Mouse (Mus musculus) left cerebral cortex, postnatal 4 days (tissue): ENCODE measurements at regions not wholly inside any gene's neighbourhood (a gene's known extent, or its start where the extent isn't known, plus 50 kb on each side); places are given as distances from the start of the nearest gene placed in this dataset.
A peak's percentile ranks its signal among the peaks of the same experiment; 100 is the strongest.
"Not testable (repeated sequence)": the region's sequence is repeated elsewhere in the genome, so short reads cannot be mapped to it uniquely, and the experiment has no call there.

Experiments used
- DNase-seq: peaks from one replicate; pipeline ENCODE4 v3.0.0-alpha.2; 2022
- intact Hi-C: fragments of 180-260 bp; cut with DNase I; formaldehyde crosslinking; loops from one replicate; pipeline ENCODE4 v1.15.1; 2025

GRCm38 (mm10) chr17:82378248-82378820 lies 640.2 kb upstream of the Slc8a1 start:
- DNase-seq = no peak
- intact Hi-C loops = no loop called here

DNA sequence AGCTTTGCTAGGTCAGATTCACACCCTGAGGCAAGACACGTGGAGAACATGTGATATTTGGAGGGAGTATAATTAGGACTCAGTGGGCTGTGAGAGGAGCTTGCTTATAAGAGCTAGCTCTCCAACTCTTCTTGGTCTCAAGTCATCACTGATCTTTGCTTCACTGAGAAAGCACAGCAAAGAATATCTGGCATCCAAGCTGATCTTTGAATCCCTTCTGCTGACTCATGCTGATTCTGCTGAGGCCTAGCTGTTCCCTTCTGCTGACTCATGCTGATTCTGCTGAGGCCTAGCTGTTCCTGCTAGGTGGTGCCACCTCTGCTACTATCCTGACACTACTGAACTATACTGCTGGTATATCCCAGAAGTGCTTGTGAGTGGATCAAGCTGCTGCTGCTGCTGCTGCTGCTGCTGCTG lies 639.0 kb upstream of the Slc8a1 start:
- intact Hi-C loops = no loop called here
- DNase-seq = no peak

- DNase-seq = no peak
- intact Hi-C loops = no loop called here
Observed at GRCm38 (mm10) chr17:82367876-82368275, 629.7 kb upstream of the Slc8a1 start.

DNA sequence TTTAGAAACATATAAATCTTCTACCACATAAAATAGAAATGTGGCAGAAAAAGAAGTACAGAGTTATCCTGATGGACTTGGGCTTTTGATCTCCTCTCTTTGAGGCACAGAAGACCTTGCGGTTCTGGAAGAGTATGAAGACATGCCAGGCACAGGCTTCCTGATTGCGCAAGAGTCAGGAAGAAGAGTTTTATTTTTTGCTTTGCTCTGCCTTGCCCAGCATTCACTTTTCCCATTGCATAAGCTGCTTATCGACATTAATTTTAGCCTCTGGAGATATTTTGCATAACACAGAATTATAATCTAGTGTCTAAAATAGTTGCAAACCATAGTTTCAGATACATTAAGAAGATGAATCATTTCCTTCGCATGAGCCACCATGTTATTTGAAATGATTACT lies 627.8 kb upstream of the Slc8a1 start:
- no peak for DNase-seq
- intact Hi-C loops = no loop called here

GRCm38 (mm10) chr17:82348636-82349035 lies 610.5 kb upstream of the Slc8a1 start:
- no peak for DNase-seq
- intact Hi-C loops = no loop called here

DNA sequence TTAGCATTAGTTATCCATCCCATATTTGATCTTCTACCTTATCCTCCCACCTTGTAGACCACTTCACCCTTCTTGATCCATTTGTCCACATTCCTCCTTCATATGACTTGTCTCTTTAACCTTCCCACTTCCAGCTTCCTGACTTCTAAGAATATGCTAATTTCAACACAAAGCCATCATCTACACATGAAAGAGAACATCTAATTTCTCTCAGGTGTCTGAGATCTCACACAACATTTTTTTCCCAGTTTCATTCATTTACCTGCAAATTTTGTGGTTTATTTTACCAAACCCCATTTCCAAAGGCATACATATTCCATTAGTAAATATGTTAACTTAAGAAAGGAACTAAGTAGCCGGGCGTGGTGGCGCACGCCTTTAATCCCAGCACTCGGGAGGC lies 593.3 kb upstream of the Slc8a1 start:
- intact Hi-C loops = no loop called here

GRCm38 (mm10) chr17:82312191-82312590 lies 574.0 kb upstream of the Slc8a1 start:
- intact Hi-C loops = no loop called here
- no peak for DNase-seq

More for the DNA sequence above, 593.3 kb upstream of the Slc8a1 start:
- no peak for DNase-seq

DNA sequence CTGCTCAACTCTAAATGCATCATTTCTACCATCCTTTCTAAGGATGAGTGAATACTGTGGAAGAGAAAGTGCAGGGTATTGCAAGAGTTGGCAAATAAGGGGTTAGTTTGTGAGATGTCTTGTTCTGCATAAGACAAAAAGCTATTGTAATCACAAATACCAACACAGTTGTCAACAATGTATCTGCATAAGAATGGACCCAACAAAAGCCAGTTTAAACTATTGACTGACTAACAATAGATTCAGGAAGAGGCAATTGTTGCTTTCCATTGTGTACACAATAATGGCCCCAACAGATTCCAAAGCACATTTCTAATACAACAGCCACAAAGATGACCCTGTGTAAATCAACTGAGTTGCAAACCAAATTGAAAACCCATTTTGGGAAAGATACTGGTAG lies 568.2 kb upstream of the Slc8a1 start:
- no peak for DNase-seq
- intact Hi-C loops = no loop called here

DNA sequence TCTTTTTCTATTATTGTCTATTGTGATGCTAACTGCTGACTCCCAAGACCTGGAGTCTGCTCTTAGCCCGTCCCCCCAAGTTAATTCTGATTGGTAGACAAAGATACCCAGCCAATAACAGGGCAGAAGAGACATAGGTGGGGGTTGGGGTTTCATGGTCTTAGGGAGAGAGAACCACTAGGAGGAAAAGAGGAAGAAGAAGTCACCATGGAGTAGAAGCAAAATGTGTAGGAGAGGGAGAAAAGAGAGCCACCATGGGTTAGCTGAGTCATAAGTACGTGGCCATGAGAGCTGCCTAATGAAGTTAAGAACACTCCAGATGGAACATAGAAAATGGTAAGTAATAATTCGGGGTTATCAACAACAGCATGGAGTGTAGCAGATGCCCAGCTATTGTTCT lies 539.6 kb upstream of the Slc8a1 start:
- no peak for DNase-seq
- intact Hi-C loops = no loop called here

DNA sequence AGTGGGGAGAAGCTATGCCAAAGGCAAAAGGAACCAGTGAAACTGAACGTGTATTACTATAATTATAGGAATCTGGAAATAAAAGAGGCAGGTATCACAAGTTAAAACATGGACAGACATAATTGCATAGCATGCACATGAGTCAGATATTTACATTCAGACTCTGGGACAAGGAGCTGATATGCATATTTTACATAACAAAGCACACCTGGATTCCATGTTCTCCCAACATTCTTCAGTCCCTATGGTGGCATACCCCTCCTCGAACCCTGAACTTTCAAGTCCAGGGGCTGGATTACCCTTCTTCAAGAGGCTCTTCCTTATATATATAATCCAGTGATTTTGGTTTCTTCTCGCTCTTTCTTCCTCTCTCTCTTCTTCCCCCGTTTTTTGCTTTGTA lies 535.8 kb upstream of the Slc8a1 start:
- intact Hi-C loops = no loop called here

DNA sequence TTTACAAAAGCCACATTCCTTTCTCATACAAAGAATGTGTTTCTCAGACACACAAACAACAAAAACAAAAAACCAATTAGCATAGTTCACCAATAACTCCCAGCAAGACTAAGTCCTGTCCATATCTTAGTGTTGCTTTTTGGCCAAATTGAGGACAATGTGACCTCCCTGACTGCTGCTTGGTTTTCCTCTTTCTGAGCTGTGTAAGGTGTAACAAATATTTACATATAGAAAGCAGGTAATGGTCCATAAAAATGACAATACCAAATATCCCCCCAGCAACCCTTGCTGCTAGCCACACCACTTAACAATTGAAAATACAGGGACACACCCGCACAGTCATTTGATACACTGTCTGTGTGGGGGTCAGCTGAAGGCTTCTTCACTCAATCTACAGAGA lies 534.7 kb upstream of the Slc8a1 start:
- DNase-seq = no peak
- intact Hi-C loops = no loop called here

More for the DNA sequence above, 535.8 kb upstream of the Slc8a1 start:
- no peak for DNase-seq

DNA sequence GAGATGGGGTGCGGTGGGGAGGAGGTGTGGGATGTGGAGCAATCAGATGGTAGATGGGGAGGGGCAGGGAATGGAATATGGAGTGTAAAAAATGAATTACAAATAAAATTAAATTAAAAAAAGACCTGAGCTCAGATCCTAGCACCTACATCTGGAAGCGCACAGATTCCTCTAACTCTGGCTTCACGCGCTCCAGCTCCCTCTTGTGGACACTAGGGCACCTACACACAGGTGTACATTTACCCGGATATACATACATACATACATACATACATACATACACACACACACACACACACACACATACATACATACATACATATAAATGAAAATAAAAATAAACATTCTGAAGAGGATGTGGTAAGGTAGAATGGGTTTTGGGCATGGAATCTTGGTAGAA lies 528.7 kb upstream of the Slc8a1 start:
- intact Hi-C loops, DNase-seq: not testable (repeated sequence)

DNA sequence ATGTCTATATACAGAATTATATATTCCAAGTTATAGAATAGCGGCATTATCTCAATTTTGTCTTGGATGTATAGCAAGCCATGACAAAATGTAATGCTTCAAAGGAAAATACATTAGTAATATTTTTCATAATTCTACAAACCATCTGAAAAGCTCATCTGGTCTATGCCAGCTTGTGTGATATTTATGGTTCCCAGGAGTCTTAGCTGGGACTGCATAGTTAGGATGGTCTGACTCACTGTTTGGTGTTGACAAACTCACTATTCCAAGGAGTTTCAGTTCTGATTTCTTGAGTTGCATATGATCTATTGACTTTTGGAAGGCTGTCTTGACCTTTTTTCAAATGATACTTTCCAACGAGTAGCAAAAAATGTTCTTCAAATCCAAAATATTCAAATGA lies 514.2 kb upstream of the Slc8a1 start:
- DNase-seq = no peak
- intact Hi-C loops = no loop called here

DNA sequence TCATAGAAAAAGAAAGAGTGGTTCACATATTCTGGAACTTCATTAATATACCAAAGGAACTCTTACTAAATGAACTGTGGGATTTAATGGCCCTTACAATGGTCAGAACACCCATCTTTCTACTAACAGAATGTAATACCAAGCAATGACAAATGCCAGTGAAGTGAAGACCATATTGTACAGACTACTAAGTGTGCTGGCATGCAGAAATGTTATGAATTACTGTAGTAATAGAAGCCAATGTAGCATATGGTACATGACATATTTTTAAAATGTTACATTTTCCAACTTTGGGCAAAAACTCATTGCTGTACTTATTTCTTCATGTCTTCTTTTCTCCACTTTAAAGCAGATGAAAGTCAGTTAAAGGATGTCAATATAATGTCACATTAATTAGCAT lies 513.7 kb upstream of the Slc8a1 start:
- no peak for DNase-seq
- intact Hi-C loops = no loop called here

GRCm38 (mm10) chr17:82238361-82238760 lies 500.2 kb upstream of the Slc8a1 start:
- intact Hi-C loops = no loop called here
- DNase-seq = no peak

GRCm38 (mm10) chr17:82237456-82237855 lies 499.3 kb upstream of the Slc8a1 start:
- intact Hi-C loops = no loop called here
- no peak for DNase-seq

DNA sequence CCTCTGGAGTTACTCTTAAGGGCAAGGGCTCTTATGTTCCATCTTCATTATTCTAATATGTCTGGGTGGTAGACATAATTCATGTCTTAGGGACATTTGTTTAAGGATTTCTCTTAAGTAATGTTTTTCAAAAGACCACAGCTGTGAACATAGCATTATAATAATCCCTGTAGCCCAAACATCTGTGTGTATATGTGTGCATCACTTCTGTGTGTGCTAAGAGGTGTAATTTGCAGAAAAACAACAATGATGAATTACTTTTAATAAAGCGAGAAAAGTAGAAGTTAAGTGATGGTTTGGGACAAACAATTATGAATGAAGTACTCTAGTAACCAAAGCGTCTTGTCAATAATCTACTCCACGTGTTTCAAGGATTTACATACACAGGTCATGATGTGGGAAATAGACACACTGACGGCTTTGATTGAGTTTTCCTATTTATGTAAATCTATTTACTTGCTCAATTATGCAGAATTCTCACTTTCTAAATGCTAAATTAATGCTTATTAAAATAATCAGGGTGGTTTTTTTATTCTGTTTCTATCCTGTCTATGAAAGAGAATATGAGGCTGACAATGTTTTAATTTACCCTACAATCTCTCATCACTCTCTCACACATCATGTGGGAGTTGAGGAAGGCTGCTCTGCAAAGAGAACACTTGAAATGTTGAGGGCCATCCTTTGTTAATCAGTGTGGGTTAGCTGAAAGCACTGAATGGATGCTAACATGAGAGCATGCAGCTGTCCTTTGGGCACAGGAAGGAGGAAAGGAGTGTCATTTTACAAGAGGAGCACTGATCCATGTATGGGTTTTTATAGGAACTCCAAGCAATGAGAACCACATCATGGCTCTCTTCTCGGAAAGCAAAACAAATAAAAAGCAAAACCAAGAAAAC lies 477.8 kb upstream of the Slc8a1 start:
- intact Hi-C loops = no loop called here
- no peak for DNase-seq

- intact Hi-C loops = no loop called here
- DNase-seq = no peak
Observed at GRCm38 (mm10) chr17:82199981-82200380, 461.8 kb upstream of the Slc8a1 start.

DNA sequence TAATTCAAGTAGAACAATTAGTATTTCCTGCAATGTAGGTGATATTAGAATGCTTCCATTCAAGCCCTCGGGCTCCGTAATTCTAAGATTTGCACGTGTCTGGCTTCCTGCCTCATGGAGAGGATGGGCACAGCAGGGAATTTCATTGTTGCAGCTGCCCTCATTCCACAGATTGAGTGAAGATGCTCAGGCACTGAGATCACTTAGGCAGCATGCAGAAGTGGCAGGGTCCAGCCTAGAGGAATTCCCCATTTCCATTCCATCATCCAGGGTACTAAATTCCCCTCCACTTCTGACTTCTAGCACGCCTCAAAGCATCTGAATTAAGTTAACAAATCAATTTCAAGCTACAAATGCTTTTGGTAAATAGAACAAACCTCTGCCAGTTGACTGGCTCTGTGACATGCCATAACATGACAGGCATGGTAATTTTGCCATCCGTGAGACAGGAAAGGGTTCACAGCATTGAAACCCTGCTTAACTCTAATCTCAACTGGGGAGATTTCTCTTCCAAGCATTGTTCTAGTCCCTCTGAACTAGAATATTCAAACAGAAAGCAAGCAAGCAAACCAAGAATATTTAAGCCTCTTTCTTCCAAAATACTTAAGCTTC lies 461.0 kb upstream of the Slc8a1 start:
- peak; percentile 63 for DNase-seq
- intact Hi-C loops = no loop called here

DNA sequence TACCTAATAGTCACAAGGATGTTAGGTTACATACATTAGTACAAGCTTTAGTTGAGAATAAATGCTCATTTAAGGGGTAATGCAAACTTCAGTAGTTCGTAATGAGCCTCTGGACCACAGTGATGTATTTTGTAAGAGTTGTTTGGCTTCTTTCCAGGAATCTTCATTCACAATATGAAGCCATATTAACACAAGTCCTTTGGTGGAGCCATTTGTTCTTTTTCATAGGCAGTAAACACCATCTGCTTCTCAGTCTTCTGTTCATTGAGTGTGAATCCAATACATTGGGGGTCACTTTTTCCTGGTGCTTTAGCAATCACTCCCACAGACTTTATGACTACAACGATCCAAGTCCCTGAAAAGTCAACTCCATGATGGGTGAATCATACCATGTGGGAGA lies 446.1 kb upstream of the Slc8a1 start:
- intact Hi-C loops = no loop called here
- DNase-seq = no peak

DNA sequence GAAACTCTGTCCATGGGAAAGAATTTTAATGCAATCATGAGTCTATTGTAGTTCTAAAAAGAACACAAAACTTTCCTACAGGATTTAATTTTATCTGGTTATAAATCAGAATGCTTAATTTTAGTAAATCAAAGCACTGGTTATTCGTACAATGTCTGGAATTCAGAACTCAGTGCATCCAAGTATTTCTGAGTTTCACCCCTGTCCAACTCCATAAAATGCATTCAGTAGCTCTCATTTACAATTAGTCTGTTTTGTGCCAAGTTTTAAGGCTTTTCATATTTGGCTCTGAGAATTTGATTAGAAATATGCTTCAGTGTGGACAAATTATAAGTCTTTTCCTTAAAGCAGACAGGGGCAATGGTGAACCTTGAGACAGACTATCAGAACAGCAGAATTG lies 433.0 kb upstream of the Slc8a1 start:
- DNase-seq = no peak
- intact Hi-C loops = no loop called here

GRCm38 (mm10) chr17:82153446-82153845 lies 415.3 kb upstream of the Slc8a1 start:
- no peak for DNase-seq
- intact Hi-C loops = no loop called here
